Mouse (Mus musculus): ENCODE measurements at regions not wholly inside any gene's neighbourhood (a gene's known extent, or its start where the extent isn't known, plus 50 kb on each side); places are given as distances from the start of the nearest gene placed in this dataset.
"Not testable (repeated sequence)": the region's sequence is repeated elsewhere in the genome, so short reads cannot be mapped to it uniquely, and the experiment has no call there.

GRCm38 (mm10) chr15:3909471-3909870 is 69.9 kb downstream of the Fbxo4 start:
- no peak for DNase-seq

- DNase-seq = peak; percentile 36 to 73
Observed at GRCm38 (mm10) chr15:3908721-3909120, 70.7 kb downstream of the Fbxo4 start.

- no peak for DNase-seq
Observed at GRCm38 (mm10) chr15:3905548-3905947, 73.8 kb downstream of the Fbxo4 start.

GRCm38 (mm10) chr15:3878429-3878828 is 100.9 kb downstream of the Fbxo4 start:
- DNase-seq = no peak

GRCm38 (mm10) chr15:3877506-3877905 is 101.9 kb downstream of the Fbxo4 start:
- DNase-seq = no peak

GRCm38 (mm10) chr15:3875210-3875861 is 104.0 kb downstream of the Fbxo4 start:
- DNase-seq = peak; percentile 75 to 77

- DNase-seq = no peak
Observed at GRCm38 (mm10) chr15:3831802-3832201, 147.6 kb downstream of the Fbxo4 start.

- no peak for DNase-seq
Observed at GRCm38 (mm10) chr15:3805430-3805829, 173.9 kb downstream of the Fbxo4 start.

- DNase-seq = no peak
Observed at GRCm38 (mm10) chr15:3775865-3776264, 192.6 kb upstream of the Ghr start.

- no peak for DNase-seq
Observed at GRCm38 (mm10) chr15:3772228-3772789, 189.0 kb upstream of the Ghr start.

- DNase-seq = no peak
Observed at GRCm38 (mm10) chr15:3770312-3770711, 187.0 kb upstream of the Ghr start.

- DNase-seq = no peak
Observed at GRCm38 (mm10) chr15:3764726-3765125, 181.4 kb upstream of the Ghr start.

GRCm38 (mm10) chr15:3760396-3760795 is 177.1 kb upstream of the Ghr start:
- no peak for DNase-seq

GRCm38 (mm10) chr15:3755636-3756035 is 172.3 kb upstream of the Ghr start:
- peak in 1 of 2 experiments; percentile 1 for DNase-seq

GRCm38 (mm10) chr15:3748072-3748471 is 164.8 kb upstream of the Ghr start:
- not testable (repeated sequence) for DNase-seq

- no peak for DNase-seq
Observed at GRCm38 (mm10) chr15:3743168-3743814, 160.0 kb upstream of the Ghr start.

GRCm38 (mm10) chr15:3742191-3742590 is 158.9 kb upstream of the Ghr start:
- DNase-seq = no peak

GRCm38 (mm10) chr15:3725214-3725613 is 141.9 kb upstream of the Ghr start:
- no peak for DNase-seq

- no peak for DNase-seq
Observed at GRCm38 (mm10) chr15:3720668-3721340, 137.5 kb upstream of the Ghr start.

GRCm38 (mm10) chr15:3711764-3712163 is 128.5 kb upstream of the Ghr start:
- no peak for DNase-seq

- peak; percentile 50 to 65 for DNase-seq
Observed at GRCm38 (mm10) chr15:3707089-3708078, 124.1 kb upstream of the Ghr start.

- no peak for DNase-seq
Observed at GRCm38 (mm10) chr15:3699234-3699814, 116.0 kb upstream of the Ghr start.

Measured in cerebellum, postnatal 10 days (tissue).